Mouse (Mus musculus) bone marrow macrophage, adult 2 months (primary cell): ENCODE data around the gene Acrbp.

Experiments used
- CTCF ChIP-seq: IDR thresholded peaks from 2 replicates; pipeline ENCODE4 v1.5.1; 2012; ENCODE audit warnings: low read depth, mild to moderate bottlenecking, low read length, moderate library complexity
- POLR2A ChIP-seq: IDR thresholded peaks from 2 replicates; pipeline ENCODE4 v1.6.1; 2012; ENCODE audit warnings: mild to moderate bottlenecking, low read depth, low read length, borderline replicate concordance

DNA sequence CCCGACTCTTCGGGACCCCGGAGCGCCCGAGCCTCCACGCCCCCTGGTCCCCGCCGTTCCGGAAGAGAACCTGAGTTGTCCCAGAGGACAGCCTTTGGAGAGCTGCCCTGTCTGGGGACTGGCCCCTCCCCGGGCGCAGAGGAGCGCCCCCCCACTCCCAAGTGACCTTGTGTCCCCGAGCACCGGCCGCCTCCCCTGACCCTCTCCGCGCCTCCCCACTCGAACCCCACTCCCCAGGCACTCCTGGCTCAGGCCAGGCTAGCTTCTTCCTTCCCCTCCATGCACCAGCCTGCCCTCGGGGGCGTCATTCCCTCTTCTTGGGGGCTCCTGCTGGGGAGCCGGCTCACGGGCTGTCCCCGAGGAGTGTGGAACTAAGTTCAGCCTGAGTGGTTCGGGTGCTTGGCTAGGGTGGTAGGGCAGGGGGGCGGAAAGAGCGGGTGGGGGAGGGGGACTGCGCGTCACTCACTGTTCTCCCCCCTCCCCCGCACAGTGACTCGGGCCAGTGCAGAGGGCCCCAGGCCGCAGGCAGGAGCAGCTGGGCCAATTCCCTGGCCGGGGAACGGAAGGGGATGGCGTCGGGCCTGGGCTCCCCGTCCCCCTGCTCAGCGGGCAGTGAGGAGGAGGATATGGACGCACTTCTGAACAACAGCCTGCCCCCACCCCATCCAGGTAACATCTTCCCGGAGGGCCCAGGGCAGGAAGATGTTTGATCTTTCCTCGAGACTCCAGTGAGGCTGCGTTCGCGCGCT is 47.3 kb downstream of the Acrbp start:
- TF ChIP-seq CTCF (no peak), POLR2A (no peak)
